Mouse (Mus musculus) mesoderm, embryonic 11.5 days (tissue): ENCODE measurements around the gene Msx1.

Experiments
- DNase-seq: peaks from one replicate; pipeline ENCODE4 v3.0.0-alpha.2; 2012; ENCODE audit warnings: low read depth, low spot score

Msx1 gene

DNA sequence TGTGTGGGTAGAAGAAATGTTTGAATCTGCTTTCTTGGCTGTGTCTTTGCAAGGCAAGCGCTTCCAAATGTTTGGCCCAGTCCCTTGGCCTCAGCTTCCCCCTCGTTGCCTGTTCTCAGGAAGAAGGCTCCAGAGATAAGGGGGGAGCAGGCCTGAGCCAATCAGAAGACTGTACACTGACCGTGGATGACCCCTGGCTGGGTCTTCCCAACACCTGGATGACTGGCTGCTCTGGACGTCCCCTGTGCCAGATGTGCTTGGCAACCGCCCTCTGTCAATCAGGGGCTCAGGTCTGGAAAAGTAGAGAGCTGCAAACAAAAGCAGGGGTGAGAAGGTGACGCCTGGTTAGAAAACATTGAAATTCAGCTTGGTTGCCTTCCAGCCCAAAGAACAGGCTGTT lies 27.1 kb downstream of the Msx1 start:
- no peak for DNase-seq

DNA sequence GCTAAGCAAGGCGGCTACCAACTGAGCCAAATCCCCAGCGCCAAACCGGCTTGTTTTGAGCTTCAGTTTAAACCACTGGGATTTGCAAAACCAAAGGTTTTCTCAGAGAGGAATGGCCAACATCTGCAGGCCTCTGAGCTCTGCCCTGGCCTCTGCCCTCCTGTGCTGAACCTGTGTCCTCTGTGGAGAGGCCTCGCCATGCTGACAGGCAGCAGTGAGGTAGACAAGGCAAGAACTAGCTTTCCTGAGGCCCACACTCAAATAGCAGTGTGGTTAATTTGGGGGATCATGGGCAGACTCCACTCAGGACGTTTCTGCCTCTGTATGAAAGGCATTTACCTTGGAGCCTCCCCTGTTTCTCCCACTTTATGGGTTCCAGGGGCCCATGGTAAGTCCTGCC lies 27.6 kb downstream of the Msx1 start:
- DNase-seq: no peak

- DNase-seq: no peak
These were observed 28.7 kb downstream of the Msx1 start for GRCm38 (mm10) chr5:37795691-37796090.

- no peak for DNase-seq
These were observed 32.2 kb downstream of the Msx1 start for GRCm38 (mm10) chr5:37792154-37792553.

- no peak for DNase-seq
These were observed 39.5 kb downstream of the Msx1 start for GRCm38 (mm10) chr5:37784847-37785391.

DNA sequence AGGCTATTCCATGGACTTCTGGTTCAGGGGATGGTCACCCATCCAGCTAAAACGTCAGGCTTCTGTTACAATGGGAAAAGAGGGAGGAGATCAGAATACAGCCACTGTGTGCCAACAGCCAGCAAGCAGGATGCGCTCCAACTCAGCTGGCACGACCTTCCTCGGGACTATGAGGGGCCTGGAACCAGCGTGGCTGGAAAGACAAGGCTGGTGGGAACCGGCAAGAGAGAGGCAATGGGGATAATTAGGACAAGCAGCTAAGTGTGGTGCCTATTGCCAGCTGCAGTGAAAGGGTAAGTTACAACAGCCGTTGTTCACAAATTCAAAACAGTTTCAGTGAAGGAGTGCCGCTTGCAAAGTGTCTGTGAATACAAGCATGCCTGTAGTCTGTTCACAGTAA lies 41.1 kb downstream of the Msx1 start:
- DNase-seq: no peak

- DNase-seq: no peak
These were observed 48.7 kb downstream of the Msx1 start for GRCm38 (mm10) chr5:37775681-37776080.

DNA sequence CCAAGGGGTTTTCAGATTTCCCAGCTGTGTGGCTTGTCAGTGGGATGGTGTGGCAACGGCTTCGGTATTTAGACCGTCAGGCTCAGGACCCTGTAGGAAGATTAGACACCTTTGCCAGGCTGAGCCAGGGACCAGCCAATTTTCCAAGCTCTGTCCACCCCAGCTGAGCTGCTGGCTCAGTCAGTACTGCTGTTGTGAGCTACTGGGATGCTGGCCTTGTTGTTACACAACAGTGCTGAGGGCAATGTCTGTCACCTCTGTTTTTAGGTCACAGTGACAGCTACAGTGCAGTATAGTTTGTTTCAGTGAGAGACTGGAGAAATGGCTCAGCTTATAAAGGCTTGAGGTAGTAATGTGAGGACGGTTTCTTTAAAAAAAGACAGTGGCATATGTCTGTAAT lies 50.4 kb downstream of the Msx1 start:
- DNase-seq: no peak

GRCm38 (mm10) chr5:37770870-37771269 lies 53.5 kb downstream of the Msx1 start:
- DNase-seq: no peak
